Mouse (Mus musculus): Measurements from ENCODE around the gene Sema4f.

GRCm38 (mm10) chr6:82863380-82863874, 76.1 kb downstream of the Sema4f start:
- TF ChIP-seq CHD1 (IDR thresholded peaks at IDR 0.05; ENCODE audit: low read depth, low read length) (no peak), NELFE (IDR thresholded peaks at IDR 0.05; ENCODE audit: low read depth, low read length) (no peak), USF1 (IDR thresholded peaks at IDR 0.05; ENCODE audit: low read depth, low read length) (no peak)
